Mouse (Mus musculus) MEL (cell line): Measurements from ENCODE around the gene Pcgf5. TPM values are rescaled to one million over a fixed set of nuclear protein-coding genes. Genes with fewer than 3 reads are reported as not detected.

Experiments used
- DNase-seq: peaks from one replicate; pipeline ENCODE4 v3.0.0; 2011; ENCODE audit warnings: low read depth, low spot score
- H3K27ac ChIP-seq: 2 replicates; pipeline ENCODE4 v1.5.1; 2012; ENCODE audit warnings: low read depth, mild to moderate bottlenecking, control low read depth, low read length, moderate library complexity; ENCODE audit not compliant: control insufficient read depth
- H3K27me3 ChIP-seq, 2 experiments: fragments of 150-350 bp in 1 of 2; sonication (generic) in 1 of 2; 2 replicates each; pipeline ENCODE4 v1.6.1; 2012; ENCODE audit warnings: low read length in 2 of 2, mild to moderate bottlenecking in 2 of 2, improper control_type of control experiment in 1 of 2, moderate library complexity in 1 of 2; ENCODE audit not compliant: insufficient read depth in 2 of 2, control insufficient read depth in 1 of 2
- H3K36me3 ChIP-seq, 2 experiments: 2 replicates each; pipeline ENCODE4 v1.6.1; 2012 to 2014; ENCODE audit warnings: low read length in 2 of 2, improper control_type of control experiment in 1 of 2, inconsistent platforms in 1 of 2, mild to moderate bottlenecking in 1 of 2; ENCODE audit not compliant: insufficient read depth in 2 of 2, control insufficient read depth in 1 of 2
- H3K4me1 ChIP-seq, 2 experiments: fragments of 150-350 bp in 1 of 2; sonication (generic) in 1 of 2; 2 replicates each; pipeline ENCODE4 v1.6.1; 2012; ENCODE audit warnings: low read length in 2 of 2, improper control_type of control experiment in 1 of 2, mild to moderate bottlenecking in 1 of 2; ENCODE audit not compliant: insufficient read depth in 2 of 2, control insufficient read depth in 1 of 2
- H3K4me3 ChIP-seq, 2 experiments: fragments of 150-350 bp in 1 of 2; sonication (generic) in 1 of 2; 2 replicates each; pipeline ENCODE4 v1.5.1; 2012; ENCODE audit warnings: low read depth in 2 of 2, low read length in 2 of 2, mild to moderate bottlenecking in 2 of 2, moderate library complexity in 2 of 2, control low read depth in 1 of 2, improper control_type of control experiment in 1 of 2; ENCODE audit not compliant: control insufficient read depth in 1 of 2, insufficient read depth in 1 of 2
- H3K79me2 ChIP-seq: 2 replicates; pipeline ENCODE4 v1.6.1; 2012; ENCODE audit warnings: mild to moderate bottlenecking, low read length, moderate library complexity; ENCODE audit not compliant: control insufficient read depth, poor library complexity, insufficient read depth
- H3K9ac ChIP-seq: 2 replicates; pipeline ENCODE4 v1.6.1; 2012; ENCODE audit warnings: low read depth, mild to moderate bottlenecking, control low read depth, low read length, moderate library complexity; ENCODE audit not compliant: control insufficient read depth, poor library complexity, severe bottlenecking
- H3K9me3 ChIP-seq: fragments of 150-350 bp; sonication (generic); replicated peaks from 2 replicates; pipeline ENCODE4 v1.6.1; 2012; ENCODE audit warnings: mild to moderate bottlenecking, low read length, improper control_type of control experiment, moderate library complexity; ENCODE audit not compliant: insufficient read depth
- BHLHE40 ChIP-seq: IDR thresholded peaks from 2 replicates; pipeline ENCODE4 v1.6.1; 2012; ENCODE audit warnings: low read depth, mild to moderate bottlenecking, inconsistent platforms, low read length, improper control_type of control experiment, borderline replicate concordance
- CTCF ChIP-seq, 3 experiments: IDR thresholded peaks in 2 of 3; conservative IDR thresholded peaks in 1 of 3; 2 replicates each; pipeline ENCODE4 v1.5.1; 2011 to 2012; ENCODE audit warnings: low read length in 3 of 3, low read depth in 2 of 3, mild to moderate bottlenecking in 2 of 3, improper control_type of control experiment in 1 of 3, inconsistent platforms in 1 of 3, mixed read lengths in 1 of 3, moderate library complexity in 1 of 3; ENCODE audit not compliant: control insufficient read depth in 1 of 3, insufficient read depth in 1 of 3, poor library complexity in 1 of 3, severe bottlenecking in 1 of 3
- E2F4 ChIP-seq: IDR thresholded peaks from 2 replicates; pipeline ENCODE4 v1.6.1; 2011; ENCODE audit warnings: low read depth, low read length, improper control_type of control experiment, borderline replicate concordance
- ELF1 ChIP-seq: IDR thresholded peaks from 2 replicates; pipeline ENCODE4 v1.6.1; 2014; ENCODE audit warnings: low read depth, mild to moderate bottlenecking, inconsistent platforms, low read length, improper control_type of control experiment, moderate library complexity
- EP300 ChIP-seq, 2 experiments: IDR thresholded peaks; 2 replicates each; pipeline ENCODE4 v1.6.1; 2011; ENCODE audit warnings: improper control_type of control experiment in 2 of 2, low read length in 2 of 2, low read depth in 1 of 2, mild to moderate bottlenecking in 1 of 2
- ETS1 ChIP-seq: IDR thresholded peaks from 2 replicates; pipeline ENCODE4 v1.6.1; 2012; ENCODE audit warnings: low read depth, mild to moderate bottlenecking, inconsistent platforms, low read length, improper control_type of control experiment, moderate library complexity
- GABPA ChIP-seq: IDR thresholded peaks from 2 replicates; pipeline ENCODE4 v1.6.1; 2012; ENCODE audit warnings: low read depth, mild to moderate bottlenecking, inconsistent platforms, low read length, improper control_type of control experiment, moderate library complexity
- GATA1 ChIP-seq: IDR thresholded peaks from 2 replicates; pipeline ENCODE4 v1.6.1; 2011; ENCODE audit warnings: low read depth, low read length, improper control_type of control experiment
- HCFC1 ChIP-seq: IDR thresholded peaks from 2 replicates; pipeline ENCODE4 v1.6.1; 2012; ENCODE audit warnings: low read depth, mild to moderate bottlenecking, inconsistent platforms, low read length, improper control_type of control experiment, moderate library complexity
- KAT2A ChIP-seq: conservative IDR thresholded peaks from 2 replicates; pipeline ENCODE4 v1.6.1; 2012; ENCODE audit warnings: low read depth, low read length, improper control_type of control experiment, inconsistent platforms
- MAZ ChIP-seq: IDR thresholded peaks from 2 replicates; pipeline ENCODE4 v1.6.1; 2012; ENCODE audit warnings: low read depth, mild to moderate bottlenecking, inconsistent platforms, low read length, improper control_type of control experiment
- MXI1 ChIP-seq: IDR thresholded peaks from 2 replicates; pipeline ENCODE4 v1.6.1; 2011; ENCODE audit warnings: mild to moderate bottlenecking, low read depth, low read length, improper control_type of control experiment
- MYC ChIP-seq: IDR thresholded peaks from 2 replicates; pipeline ENCODE4 v1.6.1; 2011; ENCODE audit warnings: low read depth, mild to moderate bottlenecking, low read length, improper control_type of control experiment, moderate library complexity
- NELFE ChIP-seq: IDR thresholded peaks from 2 replicates; pipeline ENCODE4 v1.6.1; 2011; ENCODE audit warnings: low read depth, low read length, improper control_type of control experiment
- NRF1 ChIP-seq: IDR thresholded peaks from 2 replicates; pipeline ENCODE4 v1.6.1; 2014; ENCODE audit warnings: low read depth, mild to moderate bottlenecking, inconsistent platforms, low read length, improper control_type of control experiment, moderate library complexity; ENCODE audit not compliant: poor library complexity, insufficient read depth, severe bottlenecking
- POLR2AphosphoS2 ChIP-seq: IDR thresholded peaks from 2 replicates; pipeline ENCODE4 v1.6.1; 2011; ENCODE audit warnings: low read length, improper control_type of control experiment
- RAD21 ChIP-seq: IDR thresholded peaks from 2 replicates; pipeline ENCODE4 v1.6.1; 2011; ENCODE audit warnings: mild to moderate bottlenecking, low read depth, low read length, improper control_type of control experiment
- RCOR1 ChIP-seq: IDR thresholded peaks from 2 replicates; pipeline ENCODE4 v1.6.1; 2012; ENCODE audit warnings: low read depth, mild to moderate bottlenecking, inconsistent platforms, low read length, improper control_type of control experiment
- SIN3A ChIP-seq: IDR thresholded peaks from 2 replicates; pipeline ENCODE4 v1.6.1; 2012; ENCODE audit warnings: low read length, improper control_type of control experiment, inconsistent platforms
- TAL1 ChIP-seq: IDR thresholded peaks from 2 replicates; pipeline ENCODE4 v1.6.1; 2012; ENCODE audit warnings: mild to moderate bottlenecking, inconsistent platforms, low read length, moderate library complexity, mixed read lengths
- UBTF ChIP-seq: IDR thresholded peaks from 2 replicates; pipeline ENCODE4 v1.6.1; 2012; ENCODE audit warnings: low read depth, mild to moderate bottlenecking, inconsistent platforms, low read length, improper control_type of control experiment, moderate library complexity, borderline replicate concordance; ENCODE audit not compliant: insufficient read depth
- USF1 ChIP-seq: IDR thresholded peaks from 2 replicates; pipeline ENCODE4 v1.6.1; 2014; ENCODE audit warnings: low read depth, mild to moderate bottlenecking, inconsistent platforms, low read length, improper control_type of control experiment, moderate library complexity
- USF2 ChIP-seq, 2 experiments: IDR thresholded peaks; 2 replicates each; pipeline ENCODE4 v1.6.1; 2011 to 2012; ENCODE audit warnings: improper control_type of control experiment in 2 of 2, low read length in 2 of 2, borderline replicate concordance in 1 of 2, inconsistent platforms in 1 of 2, low read depth in 1 of 2, mild to moderate bottlenecking in 1 of 2; ENCODE audit not compliant: insufficient read depth in 1 of 2
- ZC3H11A ChIP-seq: IDR thresholded peaks from 2 replicates; pipeline ENCODE4 v1.6.1; 2012; ENCODE audit warnings: low read depth, mild to moderate bottlenecking, inconsistent platforms, low read length, improper control_type of control experiment
- ZKSCAN1 ChIP-seq: IDR thresholded peaks from 2 replicates; pipeline ENCODE4 v1.6.1; 2012; ENCODE audit warnings: low read depth, mild to moderate bottlenecking, inconsistent platforms, low read length, improper control_type of control experiment, moderate library complexity
- ZNF384 ChIP-seq: IDR thresholded peaks from 2 replicates; pipeline ENCODE4 v1.6.1; 2012; ENCODE audit warnings: low read depth, mild to moderate bottlenecking, inconsistent platforms, low read length, improper control_type of control experiment
- polyA plus RNA-seq, 2 experiments: library from polyadenylated mRNA; stranded (reverse) in 1 of 2; unstranded in 1 of 2; fragments of >175 nt in 1 of 2; fragments of >200 nt in 1 of 2; gene quantifications; 2 replicates each; pipeline versions ENCODE4 v1.2.1 to v1.2.4; 2012; ENCODE audit warnings: low replicate concordance in 2 of 2, low read depth in 1 of 2; ENCODE audit not compliant: insufficient read length in 2 of 2, insufficient read depth in 1 of 2, missing spikeins in 1 of 2
- total RNA-seq: library from RNA; depleted of rRNA; stranded (reverse); fragments of 300-350 nt; gene quantifications from 2 replicates; pipeline ENCODE4 v1.2.3, GENCODE M21; 2012

Gene Pcgf5
- total and polyA plus RNA-seq, 3 experiments: 10.0 to 23.2 TPM; not detected in 1

DNA sequence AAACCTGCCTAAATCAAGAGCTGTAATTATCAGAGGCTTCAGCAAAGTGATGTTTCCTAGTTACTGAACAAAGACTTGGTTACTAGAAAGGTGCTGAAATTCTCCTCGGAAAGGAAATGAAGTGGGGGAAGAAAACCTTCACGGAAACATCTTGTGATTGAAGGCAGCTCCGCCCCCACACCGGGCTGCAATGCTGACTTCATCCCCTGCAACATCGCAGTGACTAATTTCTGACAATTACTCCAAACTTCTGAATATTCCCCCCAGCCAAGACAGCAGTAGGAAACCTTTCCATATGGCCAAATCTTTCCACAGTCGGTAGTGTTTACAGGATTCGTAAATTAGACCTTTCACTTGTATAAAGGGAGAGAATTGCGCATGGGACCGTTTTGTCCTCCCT is 129.0 kb downstream of the Pcgf5 start:
- DNase-seq: peak; percentile 13
- no peak overlapping the region; a peak in 1 of 4 replicates for H3K4me3 ChIP-seq
- peaks cover 5 to 14% of the 10 kb centered on the region in 2 experiments; a peak in 3 of 4 replicates for H3K4me1 ChIP-seq
- H3K36me3 ChIP-seq: peaks cover 0 to 16% of the 10 kb centered on the region in 2 experiments; a peak in 2 of 4 replicates
- no peaks in the 10 kb centered on the region for H3K9me3 ChIP-seq
- H3K27ac ChIP-seq: peak overlapping the region; percentile 78
- TF ChIP-seq GABPA (no peak), ETS1 (no peak), MYC (no peak), ELF1 (no peak), MXI1 (no peak), CTCF (IDR thresholded peaks at IDR 0.05 in 2 of 3, conservative IDR thresholded peaks at IDR 0.05 in 1 of 3; ENCODE audit: control insufficient read depth in 1 of 3, insufficient read depth in 1 of 3, low read depth in 2 of 3, low read length in 3 of 3, poor library complexity in 1 of 3, severe bottlenecking in 1 of 3) (no peak), MAZ (no peak), RAD21 (no peak), ZNF384 (no peak)
- no peaks in the 10 kb centered on the region for H3K27me3 ChIP-seq
- no peaks in the 10 kb centered on the region for H3K79me2 ChIP-seq
- H3K9ac ChIP-seq: peak overlapping the region; percentile 50; the same call in 1 of the 2 replicates

DNA sequence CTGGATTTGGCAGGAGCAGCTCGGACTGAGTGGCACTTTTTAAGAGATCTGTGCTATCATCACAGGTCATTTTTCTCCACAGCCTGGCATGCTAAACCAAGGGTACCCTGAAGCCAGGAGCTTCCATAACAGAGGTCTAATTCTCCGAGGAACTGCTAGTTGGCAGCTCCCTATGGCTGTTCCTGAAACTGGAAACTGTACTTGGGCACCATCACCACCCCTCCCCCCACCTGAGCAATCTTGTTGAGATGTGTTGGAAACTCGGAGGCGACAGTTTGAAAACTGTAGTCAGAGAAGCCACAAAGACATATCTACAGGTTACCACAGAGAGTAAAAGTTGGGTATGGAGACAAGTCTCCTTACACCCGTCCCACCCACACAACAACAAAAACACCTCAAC is 129.6 kb downstream of the Pcgf5 start:
- Histone ChIP-seq H3K9me3 (no peaks in the 10 kb centered on the region), H3K27ac (peak overlapping the region; percentile 78), H3K79me2 (no peaks in the 10 kb centered on the region), H3K4me3 (no peak overlapping the region; a peak in 1 of 4 replicates), H3K9ac (peak overlapping the region; percentile 50; the same call in 1 of the 2 replicates), H3K36me3 (peaks cover 0 to 16% of the 10 kb centered on the region in 2 experiments; a peak in 2 of 4 replicates), H3K4me1 (peaks cover 5 to 14% of the 10 kb centered on the region in 2 experiments; a peak in 3 of 4 replicates), H3K27me3 (no peaks in the 10 kb centered on the region)
- DNase-seq: peak; percentile 16
- no peak for TF ChIP-seq ZKSCAN1
- no peak for TF ChIP-seq MXI1
- 0 out of 4 replicates have a peak, but pooled peaks of 1 of the 2 experiments have one; percentile 26 for TF ChIP-seq EP300 (IDR thresholded peaks at IDR 0.05; ENCODE audit: low read depth in 1 of 2, low read length in 2 of 2)
- TF ChIP-seq GABPA: no peak
- no peak for TF ChIP-seq RAD21
- TF ChIP-seq USF1: no peak
- no peak for TF ChIP-seq BHLHE40
- no peak for TF ChIP-seq E2F4

DNA sequence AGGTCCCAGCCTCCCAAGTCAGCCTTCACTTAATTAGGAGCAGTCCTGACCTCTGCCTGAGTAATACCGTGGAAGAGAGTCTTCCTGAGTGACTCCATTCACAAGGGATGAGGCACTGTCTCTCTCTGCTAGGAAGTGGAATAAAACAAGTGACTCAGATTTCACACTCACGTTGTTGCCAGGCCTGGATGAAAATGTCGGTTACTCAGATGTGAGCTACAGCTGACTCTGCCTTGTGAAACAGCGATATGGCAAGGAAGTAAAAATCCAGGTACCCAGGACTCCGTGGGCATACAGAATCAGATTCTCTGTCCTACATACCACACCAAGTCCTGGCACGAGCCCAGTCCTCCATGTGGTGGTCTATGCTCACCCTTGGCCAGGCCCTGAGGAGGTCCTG is 142.8 kb downstream of the Pcgf5 start:
- no peaks in the 10 kb centered on the region for H3K9me3 ChIP-seq
- no peak overlapping the region for H3K27ac ChIP-seq
- DNase-seq: no peak
- H3K27me3 ChIP-seq: no peaks in the 10 kb centered on the region; a peak in 2 of 4 replicates
- H3K36me3 ChIP-seq: no peaks in the 10 kb centered on the region
- no peak overlapping the region for H3K4me3 ChIP-seq
- H3K79me2 ChIP-seq: no peaks in the 10 kb centered on the region
- no peaks in the 10 kb centered on the region for H3K4me1 ChIP-seq
- no peak overlapping the region for H3K9ac ChIP-seq
- TF ChIP-seq UBTF (no peak), NELFE (no peak), USF2 (IDR thresholded peaks at IDR 0.05; ENCODE audit: borderline replicate concordance in 1 of 2, insufficient read depth in 1 of 2, low read depth in 1 of 2, low read length in 2 of 2) (no peak), RCOR1 (no peak), HCFC1 (no peak), GATA1 (no peak), ZC3H11A (no peak), ZKSCAN1 (no peak), SIN3A (no peak), POLR2AphosphoS2 (no peak), KAT2A (no peak), TAL1 (no peak), NRF1 (no peak), RAD21 (no peak), GABPA (no peak), MAZ (no peak)
